Comparison of ENCODE assay signal across 10 mouse cellular contexts in the genomic region with DNA sequence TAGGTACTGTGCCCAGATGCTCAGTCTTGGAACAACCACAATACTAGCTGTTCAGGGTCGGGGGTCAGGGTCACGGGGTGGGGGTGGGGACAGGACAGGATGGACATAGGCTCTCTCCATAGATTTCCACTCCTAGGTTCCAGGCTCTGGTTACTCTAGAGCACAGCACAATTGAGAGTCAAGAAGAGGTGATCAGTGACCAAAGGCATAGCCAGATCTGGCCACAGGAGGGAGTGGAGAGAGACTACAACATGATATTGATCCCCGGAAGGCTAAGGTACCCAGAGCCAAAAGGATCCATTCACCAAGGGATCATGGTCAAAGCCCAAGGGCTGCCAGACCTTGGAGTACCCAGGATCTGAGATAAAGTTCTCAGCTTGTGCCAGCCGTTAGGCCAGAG. TPM values are rescaled to one million over a fixed set of nuclear protein-coding genes. Genes with fewer than 3 reads are reported as not detected.
A peak's percentile ranks its signal among the peaks of the same experiment; 100 is the strongest.
DNase-seq lines count a peak whose midpoint lies in the region; ATAC-seq and TF ChIP-seq lines count a peak whose summit lies in the region.
"Had no signal": no experiment of that assay in that cellular context is flagged by ENCODE, and none has a peak within 500 bp of the region (broad histone marks: within the 10 kb centered on the region; RNA-seq: fewer than 3 reads in every experiment).

No protein-coding gene starts in this region.

- H3K36me3 ChIP-seq in liver, embryonic 14.5 days (replicated peaks; ENCODE audit: control insufficient read depth, insufficient read depth, low read depth), result no peaks in the 10 kb centered on the region
- no peaks in the 10 kb centered on the region for H3K36me3 ChIP-seq in forebrain, embryonic 14.5 days (ENCODE audit: control insufficient read depth, insufficient read depth, low read length)
- no peaks in the 10 kb centered on the region for H3K36me3 ChIP-seq in limb, embryonic 10.5 days
- no peaks in the 10 kb centered on the region for H3K36me3 ChIP-seq in neural tube, embryonic 15.5 days
- H3K36me3 ChIP-seq: kidney, embryonic 15.5 days had no signal

- no peak overlapping the region for H3K27ac ChIP-seq in liver, embryonic 14.5 days
- no peak overlapping the region for H3K27ac ChIP-seq in forebrain, embryonic 14.5 days (ENCODE audit: low read depth, low read length)
- no peak overlapping the region for H3K27ac ChIP-seq in limb, embryonic 10.5 days
- no peak overlapping the region for H3K27ac ChIP-seq in neural tube, embryonic 15.5 days (replicated peaks)
- H3K27ac ChIP-seq: kidney, embryonic 15.5 days had no signal

- no peak overlapping the region for H3K4me2 ChIP-seq in liver, embryonic 14.5 days (ENCODE audit: low read depth)
- H3K4me2 ChIP-seq in forebrain, embryonic 14.5 days (ENCODE audit: low read length), result peak overlapping the region; percentile 83
- H3K4me2 ChIP-seq in neural tube, embryonic 15.5 days, result peak overlapping the region; percentile 81; the same call in 1 of the 2 replicates

- TF ChIP-seq EP300 in liver, embryonic 14.5 days (IDR thresholded peaks at IDR 0.05; ENCODE audit: low read depth), result no peak

- 25% methylated on average over 4 of the region's 4 CpGs for WGBS in liver, embryonic 14.5 days (ENCODE audit: insufficient replicate concordance)
- WGBS in forebrain, embryonic 14.5 days, result 56% methylated on average over 4 of the region's 4 CpGs
- whole genome bisulfite sequencing in limb, embryonic 10.5 days, result 48% methylated on average over 4 of the region's 4 CpGs
- 48% methylated on average over 4 of the region's 4 CpGs for WGBS in neural tube, embryonic 15.5 days

- intact Hi-C loops in heart, postnatal 10 days (cut with DNase I), result no loop called here

- 0 out of 2 replicates have a peak, but pooled peaks have one; percentile 16 for TF ChIP-seq CTCF in liver, embryonic 14.5 days (IDR thresholded peaks at IDR 0.05; ENCODE audit: low read depth)

- no peak for ATAC-seq in liver, embryonic 14.5 days (ENCODE audit: insufficient read depth)
- no peak for ATAC-seq in forebrain, embryonic 14.5 days
- no peak for ATAC-seq in neural tube, embryonic 15.5 days (ENCODE audit: low FRiP score)

- 0 out of 4 replicates have a peak, but pooled peaks cover 0 to 2% of the 10 kb centered on the region in 2 experiments for H3K4me1 ChIP-seq in liver, embryonic 14.5 days (replicated peaks; ENCODE audit: control insufficient read depth in 2 of 2, insufficient read depth in 2 of 2, low read length in 1 of 2)
- H3K4me1 ChIP-seq in forebrain, embryonic 14.5 days (ENCODE audit: control insufficient read depth, insufficient read depth, low read length), result peaks cover 20% of the 10 kb centered on the region
- peaks cover 56% of the 10 kb centered on the region for H3K4me1 ChIP-seq in limb, embryonic 10.5 days
- peaks cover 50% of the 10 kb centered on the region for H3K4me1 ChIP-seq in neural tube, embryonic 15.5 days

- H3K9ac ChIP-seq in liver, embryonic 14.5 days (replicated peaks), result no peak overlapping the region
- no peak overlapping the region; the same call in 1 of the 2 replicates for H3K9ac ChIP-seq in forebrain, embryonic 14.5 days (ENCODE audit: low read length)
- H3K9ac ChIP-seq in neural tube, embryonic 15.5 days (replicated peaks), result no peak overlapping the region
- H3K9ac ChIP-seq: kidney, embryonic 15.5 days had no signal

- H3K9me3 ChIP-seq in liver, embryonic 14.5 days (ENCODE audit: control insufficient read depth, low read length), result no peaks in the 10 kb centered on the region
- no peaks in the 10 kb centered on the region for H3K9me3 ChIP-seq in forebrain, embryonic 14.5 days (replicated peaks; ENCODE audit: control insufficient read depth, low read length)
- no peaks in the 10 kb centered on the region for H3K9me3 ChIP-seq in limb, embryonic 10.5 days (replicated peaks)
- no peaks in the 10 kb centered on the region for H3K9me3 ChIP-seq in neural tube, embryonic 15.5 days (replicated peaks)
- H3K9me3 ChIP-seq: kidney, embryonic 15.5 days had no signal

- H3K27me3 ChIP-seq in liver, embryonic 14.5 days (ENCODE audit: control insufficient read depth, insufficient read depth, low read length), result peaks cover 96% of the 10 kb centered on the region
- H3K27me3 ChIP-seq in forebrain, embryonic 14.5 days (replicated peaks; ENCODE audit: control insufficient read depth, insufficient read depth, low read length), result peaks cover 51% of the 10 kb centered on the region
- peaks cover 100% of the 10 kb centered on the region for H3K27me3 ChIP-seq in limb, embryonic 10.5 days (ENCODE audit: low read depth, poor library complexity, severe bottlenecking)
- H3K27me3 ChIP-seq in neural tube, embryonic 15.5 days (replicated peaks), result peaks cover 85% of the 10 kb centered on the region

- H3K4me3 ChIP-seq in liver, embryonic 14.5 days (ENCODE audit: insufficient read depth in 1 of 2, low read depth in 2 of 2, low read length in 2 of 2), result no peak overlapping the region
- peak overlapping the region; percentile 67 for H3K4me3 ChIP-seq in forebrain, embryonic 14.5 days (ENCODE audit: low read depth, low read length)
- no peak overlapping the region for H3K4me3 ChIP-seq in limb, embryonic 10.5 days
- H3K4me3 ChIP-seq in neural tube, embryonic 15.5 days (replicated peaks), result 0 out of 2 replicates have a peak overlapping the region, but pooled peaks have one; percentile 67

- no peak for DNase-seq in liver, embryonic 14.5 days (ENCODE audit: low read depth in 3 of 3, low spot score in 3 of 3)
- no peak for DNase-seq in liver
- no peak for DNase-seq in forebrain, embryonic 14.5 days (ENCODE audit: low spot score)
- peak; percentile 29 for DNase-seq in limb, embryonic 10.5 days (ENCODE audit: low spot score)
- DNase-seq in spleen, postnatal 4 days (ENCODE audit: low spot score in 2 of 2), result no peak
- DNase-seq in heart, postnatal 10 days, result no peak
- DNase-seq: cerebellum, adult 9-10 months; retina, postnatal 1 day had no signal

RNA-seq across cellular contexts. Expression of a gene that starts 1.9 kb away (rescaled TPM):
- 0.03 and 0.06 TPM in 2 replicates for polyA plus RNA-seq in liver, embryonic 14.5 days (2012; rRNA removed)
- 0.14 TPM in 1 of 2 replicates, not detected in the other for polyA plus RNA-seq in liver, embryonic 14.5 days (2014; fragmentation: Nextera tagmentation; extraction: Ambion mirVana)
- 7.5 and 13.6 TPM in 2 replicates for polyA plus RNA-seq in forebrain, embryonic 14.5 days (2014; fragmentation: Nextera tagmentation; extraction: Ambion mirVana)
- polyA plus RNA-seq in limb, embryonic 10.5 days (2016; fragmentation: Nextera tagmentation; extraction: Ambion mirVana), result 0.74 and 1.0 TPM in 2 replicates
- 3.6 and 3.9 TPM in 2 replicates for polyA plus RNA-seq in neural tube, embryonic 15.5 days (2015; fragmentation: Nextera tagmentation; extraction: Ambion mirVana)
- 1 to 10 TPM; 4.0 to 8.0 TPM for total RNA-seq in heart, postnatal 10 days (2021)

RNA-seq across cellular contexts. Expression of a gene that starts 46.0 kb away (rescaled TPM):
- polyA plus RNA-seq in liver, embryonic 14.5 days (2012; rRNA removed), result 144 and 151 TPM in 2 replicates
- 174 and 198 TPM in 2 replicates for polyA plus RNA-seq in liver, embryonic 14.5 days (2014; fragmentation: Nextera tagmentation; extraction: Ambion mirVana)
- polyA plus RNA-seq in forebrain, embryonic 14.5 days (2014; fragmentation: Nextera tagmentation; extraction: Ambion mirVana), result 3.4 and 4.0 TPM in 2 replicates
- 36.6 and 42.6 TPM in 2 replicates for polyA plus RNA-seq in limb, embryonic 10.5 days (2016; fragmentation: Nextera tagmentation; extraction: Ambion mirVana)
- polyA plus RNA-seq in neural tube, embryonic 15.5 days (2015; fragmentation: Nextera tagmentation; extraction: Ambion mirVana), result 1.3 and 5.0 TPM in 2 replicates
- 1 to 10 TPM; 2.2 to 3.4 TPM for total RNA-seq in heart, postnatal 10 days (2021)

RNA-seq across cellular contexts. Expression of a gene that starts 51.8 kb away (rescaled TPM):
- 158 and 159 TPM in 2 replicates for polyA plus RNA-seq in liver, embryonic 14.5 days (2012; rRNA removed)
- 113 and 124 TPM in 2 replicates for polyA plus RNA-seq in liver, embryonic 14.5 days (2014; fragmentation: Nextera tagmentation; extraction: Ambion mirVana)
- 6.6 and 7.0 TPM in 2 replicates for polyA plus RNA-seq in forebrain, embryonic 14.5 days (2014; fragmentation: Nextera tagmentation; extraction: Ambion mirVana)
- polyA plus RNA-seq in limb, embryonic 10.5 days (2016; fragmentation: Nextera tagmentation; extraction: Ambion mirVana), result 30.4 and 32.8 TPM in 2 replicates
- 5.7 and 15.2 TPM in 2 replicates for polyA plus RNA-seq in neural tube, embryonic 15.5 days (2015; fragmentation: Nextera tagmentation; extraction: Ambion mirVana)
- total RNA-seq in heart, postnatal 10 days (2021), result 100 to 1,000 TPM in 1 of 2 experiments, 10 to 100 TPM in 1; 53.0 to 109 TPM

RNA-seq across cellular contexts. Expression of a gene that starts 57.8 kb away (rescaled TPM):
- polyA plus RNA-seq in liver, embryonic 14.5 days (2012; rRNA removed), result 39.8 and 46.6 TPM in 2 replicates
- polyA plus RNA-seq in liver, embryonic 14.5 days (2014; fragmentation: Nextera tagmentation; extraction: Ambion mirVana), result 40.6 and 41.5 TPM in 2 replicates
- 70.2 and 90.7 TPM in 2 replicates for polyA plus RNA-seq in forebrain, embryonic 14.5 days (2014; fragmentation: Nextera tagmentation; extraction: Ambion mirVana)
- polyA plus RNA-seq in limb, embryonic 10.5 days (2016; fragmentation: Nextera tagmentation; extraction: Ambion mirVana), result 64.5 and 71.0 TPM in 2 replicates
- 78.9 and 86.0 TPM in 2 replicates for polyA plus RNA-seq in neural tube, embryonic 15.5 days (2015; fragmentation: Nextera tagmentation; extraction: Ambion mirVana)
- 100 to 1,000 TPM; 122 to 124 TPM for total RNA-seq in heart, postnatal 10 days (2021)

Comparison
In these comparisons a context has a peak if more than half of its experiments do, and no peak if none do; other contexts are left out.
1. H3K4me3 ChIP-seq: peak in forebrain, embryonic 14.5 days (single experiment) and neural tube, embryonic 15.5 days (single experiment); none in liver, embryonic 14.5 days (0 of 2) and limb, embryonic 10.5 days (single experiment).